Mouse (Mus musculus): Measurements from ENCODE around the gene Auts2.

GRCm38 (mm10) chr5:131839023-131839422 is 704.1 kb downstream of the Auts2 start:
- TF ChIP-seq POLR2A (IDR thresholded peaks at IDR 0.05; ENCODE audit: low read depth, low read length) (no peak), CTCF (IDR thresholded peaks at IDR 0.05; ENCODE audit: extremely low read depth, insufficient read length, insufficient replicate concordance, low read depth, low read length) (no peak)

All from small intestine, adult 2 months (tissue).